Mouse (Mus musculus) cortical plate, adult 2 months (tissue): ENCODE data around the gene Entpd7.

Experiments used
- CTCF ChIP-seq: fragments of 200-500 bp; IDR thresholded peaks from 2 replicates; pipeline ENCODE4 v1.5.1; 2011; ENCODE audit warnings: mild to moderate bottlenecking, control low read depth, low read length; ENCODE audit not compliant: insufficient read depth; ENCODE audit errors: extremely low read depth
- POLR2A ChIP-seq: fragments of 200-500 bp; IDR thresholded peaks from 2 replicates; pipeline ENCODE4 v1.6.1; 2011; ENCODE audit warnings: mild to moderate bottlenecking, low read length, control low read depth; ENCODE audit not compliant: insufficient read depth; ENCODE audit errors: extremely low read depth

GRCm38 (mm10) chr19:43730037-43730428, 40.6 kb downstream of the Entpd7 start:
- no peak for TF ChIP-seq CTCF
- no peak for TF ChIP-seq POLR2A
